Mouse (Mus musculus) heart, adult 11 months (tissue): ENCODE measurements at regions not wholly inside any gene's neighbourhood (a gene's known extent, or its start where the extent isn't known, plus 50 kb on each side); places are given as distances from the start of the nearest gene placed in this dataset.

Experiments used
- DNase-seq: peaks from one replicate; pipeline ENCODE4 v3.0.0; 2022

- DNase-seq: no peak
Observed at GRCm38 (mm10) chr3:155246628-155247027, 153.4 kb downstream of the Lrriq3 start.

DNA sequence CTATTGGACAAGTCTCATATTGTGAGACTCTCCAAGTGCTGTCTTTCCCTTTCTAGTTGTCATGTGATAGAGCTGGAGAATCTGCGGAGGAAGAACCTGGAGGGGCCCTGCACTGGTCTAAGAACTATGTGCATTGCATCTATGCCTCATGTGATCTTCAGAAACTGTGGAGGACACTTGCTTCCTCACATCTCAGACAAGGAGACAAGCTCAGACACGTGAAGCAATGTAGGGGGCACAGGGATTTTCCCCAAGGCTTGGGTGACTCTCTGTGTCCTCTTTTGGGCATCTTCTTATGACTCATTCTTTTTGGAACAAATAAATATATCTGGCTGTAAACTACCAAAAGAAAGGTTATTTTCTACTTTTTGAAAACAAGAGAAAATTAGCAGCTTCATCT lies 153.9 kb downstream of the Lrriq3 start:
- no peak for DNase-seq

DNA sequence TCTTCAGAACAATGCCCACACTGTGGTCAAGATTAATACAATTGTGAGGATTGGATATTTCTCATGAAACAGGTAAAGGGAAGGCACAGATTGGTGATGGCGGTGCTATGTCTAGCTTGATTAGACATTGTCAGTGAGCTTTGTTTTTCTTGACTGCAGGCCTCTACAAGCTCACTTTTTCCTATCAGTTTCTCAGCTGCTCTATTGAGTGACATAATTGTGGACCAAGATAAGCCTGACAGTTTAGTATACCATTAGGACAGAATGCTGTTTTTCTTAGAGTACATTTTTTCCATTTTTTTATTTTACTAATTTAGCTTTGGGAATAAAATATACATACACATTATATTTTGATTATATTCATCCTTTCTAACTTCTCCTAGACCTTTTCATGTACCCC lies 154.7 kb downstream of the Lrriq3 start:
- no peak for DNase-seq

- no peak for DNase-seq
Observed at GRCm38 (mm10) chr3:155250904-155251303, 157.7 kb downstream of the Lrriq3 start.

DNA sequence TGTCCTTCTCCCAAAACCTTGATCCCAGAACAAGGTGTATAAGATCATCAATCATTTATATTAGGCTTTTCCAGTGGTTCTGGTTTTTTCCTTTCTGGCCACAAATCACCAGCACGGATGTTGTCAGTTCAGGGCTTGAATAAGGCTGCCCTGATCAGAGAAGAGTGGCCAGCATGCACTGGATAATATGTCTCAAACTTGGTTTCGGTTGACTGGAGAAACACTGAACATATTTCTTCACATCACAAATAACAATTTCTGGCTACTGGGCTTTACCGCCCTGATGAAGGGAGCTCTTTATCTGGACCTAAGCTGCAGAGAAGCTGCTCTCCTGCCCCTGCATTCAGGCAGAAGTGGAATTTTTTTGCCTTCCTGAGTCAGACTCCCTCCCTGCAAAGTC lies 205.0 kb downstream of the Lrriq3 start:
- no peak for DNase-seq

DNA sequence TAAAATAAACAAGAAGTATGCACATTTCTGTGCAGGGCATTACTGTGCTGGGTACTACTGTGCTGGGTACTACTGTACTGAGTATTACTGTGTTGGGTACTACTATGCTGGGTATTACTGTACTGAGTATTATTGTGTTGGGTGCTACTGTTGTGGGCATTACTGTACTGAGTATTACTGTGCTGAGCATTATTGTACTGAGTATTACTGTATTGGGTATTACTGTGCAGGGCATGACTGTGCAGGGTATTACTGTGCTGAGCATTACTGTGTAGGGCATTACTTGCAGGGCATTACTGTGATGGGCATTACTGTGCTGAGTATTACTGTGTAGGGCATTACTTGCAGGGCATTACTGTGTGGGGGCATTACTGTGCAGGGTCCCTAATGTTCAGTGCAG lies 205.5 kb downstream of the Lrriq3 start:
- DNase-seq: no peak

DNA sequence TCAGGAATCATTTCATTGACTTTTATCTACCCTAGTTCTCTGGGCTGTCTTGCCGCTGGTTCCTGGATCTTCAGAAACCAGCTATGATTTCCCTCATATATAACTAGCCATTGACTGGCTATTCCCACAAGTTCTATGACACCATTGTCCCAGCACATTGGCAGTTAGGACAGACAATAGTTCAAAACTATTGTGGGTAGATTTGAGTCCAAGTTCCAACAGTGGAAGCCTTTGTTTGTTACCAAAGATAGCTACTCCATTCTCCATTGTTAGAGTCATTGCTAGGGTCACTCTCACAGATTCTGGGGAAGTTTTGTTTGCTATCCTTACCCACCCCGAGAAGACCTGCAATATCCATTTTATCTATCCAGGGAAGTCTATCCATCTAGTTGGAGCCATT lies 229.1 kb downstream of the Lrriq3 start:
- DNase-seq: no peak

- DNase-seq: no peak
Observed at GRCm38 (mm10) chr3:155329701-155330100, 236.5 kb downstream of the Lrriq3 start.

- DNase-seq: no peak
Observed at GRCm38 (mm10) chr3:155349185-155349584, 256.0 kb downstream of the Lrriq3 start.

DNA sequence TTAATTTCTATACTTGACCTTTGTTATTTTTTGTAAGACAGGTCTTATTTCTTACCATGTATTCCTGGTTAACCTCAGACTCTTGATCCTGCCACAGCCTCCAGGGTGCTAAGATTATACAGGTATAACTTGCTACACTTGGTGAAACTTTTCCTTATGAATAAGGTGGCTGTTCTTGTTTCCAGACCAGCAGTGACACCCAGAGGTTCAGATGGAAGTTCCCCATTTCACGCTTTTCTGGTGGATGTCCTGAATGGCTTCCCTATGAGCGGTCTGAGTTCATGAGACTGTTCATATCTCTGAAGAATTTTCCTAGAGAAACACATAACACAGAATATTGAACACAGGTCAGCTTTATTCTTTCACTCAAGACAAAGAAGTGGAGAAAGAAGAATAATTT lies 258.4 kb downstream of the Lrriq3 start:
- no peak for DNase-seq

GRCm38 (mm10) chr3:155352277-155352802 lies 259.1 kb downstream of the Lrriq3 start:
- peak; percentile 89 for DNase-seq

- DNase-seq: no peak
Observed at GRCm38 (mm10) chr3:155360399-155360798, 267.2 kb downstream of the Lrriq3 start.

DNA sequence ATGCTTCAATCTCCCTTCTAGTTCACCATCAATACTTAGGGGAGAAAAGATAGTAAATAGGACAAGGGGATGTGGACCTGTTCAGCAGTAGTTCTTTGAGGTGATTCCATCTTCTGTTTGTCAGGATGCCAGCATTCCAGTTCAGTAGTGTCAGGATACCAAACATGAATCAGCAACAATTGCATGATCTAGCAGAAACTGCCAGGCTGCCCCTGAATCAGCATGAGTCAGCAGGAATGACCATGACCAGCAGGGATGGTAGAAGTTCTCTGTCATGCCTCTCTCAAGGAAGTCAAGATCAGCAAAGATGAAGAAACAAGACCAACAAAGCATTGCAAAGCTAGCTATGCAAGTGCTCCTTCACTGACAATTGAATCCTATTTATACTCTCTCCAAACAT lies 277.5 kb downstream of the Lrriq3 start:
- no peak for DNase-seq

DNA sequence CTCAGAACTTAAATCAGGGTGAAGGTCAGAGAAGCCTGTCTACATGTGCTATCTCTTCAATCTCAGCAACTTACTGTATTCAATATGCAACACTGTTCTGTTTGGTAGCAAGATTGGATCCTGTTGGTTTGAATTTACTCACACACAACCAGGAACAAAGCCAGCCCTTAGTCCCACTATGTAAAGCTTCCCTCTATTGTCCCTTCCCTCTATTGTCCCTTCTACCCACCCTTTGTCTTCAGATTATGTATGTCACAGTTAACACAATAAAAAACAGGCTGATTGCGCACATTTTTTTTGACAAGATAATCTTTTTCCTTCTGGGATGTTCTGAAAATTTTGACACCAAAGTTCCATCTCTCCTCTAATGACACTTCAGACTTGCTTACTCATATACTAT lies 280.4 kb downstream of the Lrriq3 start:
- no peak for DNase-seq

- no peak for DNase-seq
Observed at GRCm38 (mm10) chr3:155381910-155382309, 288.7 kb downstream of the Lrriq3 start.

DNA sequence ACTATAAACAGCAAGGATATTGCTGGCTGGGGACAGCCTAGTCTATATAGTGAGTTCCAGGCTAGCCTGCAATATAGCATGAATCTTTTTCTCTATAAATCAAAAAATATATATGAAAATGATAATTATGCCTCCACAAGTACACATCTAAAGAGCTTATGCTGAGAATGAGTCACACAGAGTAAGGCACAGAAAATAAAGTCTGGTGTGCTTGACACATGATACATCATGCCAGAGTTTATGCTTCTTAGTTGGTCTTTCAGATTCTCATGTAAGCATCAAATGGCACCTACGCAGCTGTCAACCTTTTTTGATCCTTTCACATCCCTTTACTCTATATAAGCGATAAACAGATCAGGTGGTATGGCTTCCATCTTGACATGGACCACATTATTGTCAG lies 289.6 kb downstream of the Lrriq3 start:
- DNase-seq: no peak

DNA sequence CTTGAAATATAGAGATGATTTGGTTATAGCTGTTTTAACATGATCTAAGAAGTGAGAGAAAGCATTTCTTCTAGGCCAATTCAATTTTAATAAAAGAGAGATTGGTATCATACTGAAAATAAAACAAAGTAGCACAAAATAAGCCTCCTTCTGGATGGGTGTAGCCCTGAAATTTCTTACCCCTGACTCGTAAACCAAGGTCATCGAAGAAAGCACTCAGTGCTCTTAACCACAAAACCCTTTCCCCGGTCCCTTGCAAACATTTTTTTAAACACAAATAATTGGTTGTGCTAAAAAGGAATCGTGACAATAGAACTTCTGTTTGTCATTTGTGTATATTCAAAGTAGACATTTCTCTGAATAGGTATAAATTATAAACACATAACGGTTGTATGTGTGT lies 297.4 kb downstream of the Lrriq3 start:
- DNase-seq: no peak

GRCm38 (mm10) chr3:155396134-155396533 lies 302.9 kb downstream of the Lrriq3 start:
- no peak for DNase-seq

- no peak for DNase-seq
Observed at GRCm38 (mm10) chr3:155401763-155402162, 308.5 kb downstream of the Lrriq3 start.

DNA sequence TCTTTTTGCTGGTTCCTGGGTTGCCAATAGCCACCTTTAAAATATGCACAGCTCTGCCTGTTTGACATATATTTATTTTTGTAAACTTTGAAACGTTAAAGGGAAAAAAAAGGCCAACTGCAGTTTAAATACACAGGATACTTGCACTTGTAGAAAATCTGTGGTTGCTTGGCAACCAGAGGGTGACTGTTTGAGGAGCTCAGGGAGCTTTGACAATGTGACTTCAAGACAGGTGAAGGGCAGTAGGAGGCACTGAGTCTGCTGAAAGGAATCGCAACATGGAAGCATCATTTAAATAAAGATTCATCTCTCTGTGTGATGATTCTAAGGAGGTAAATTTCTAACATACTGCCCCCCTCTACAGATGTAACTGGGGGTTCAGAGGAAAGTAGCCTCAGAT lies 315.7 kb downstream of the Lrriq3 start:
- DNase-seq: no peak

GRCm38 (mm10) chr3:155409371-155409770 lies 316.1 kb downstream of the Lrriq3 start:
- no peak for DNase-seq

DNA sequence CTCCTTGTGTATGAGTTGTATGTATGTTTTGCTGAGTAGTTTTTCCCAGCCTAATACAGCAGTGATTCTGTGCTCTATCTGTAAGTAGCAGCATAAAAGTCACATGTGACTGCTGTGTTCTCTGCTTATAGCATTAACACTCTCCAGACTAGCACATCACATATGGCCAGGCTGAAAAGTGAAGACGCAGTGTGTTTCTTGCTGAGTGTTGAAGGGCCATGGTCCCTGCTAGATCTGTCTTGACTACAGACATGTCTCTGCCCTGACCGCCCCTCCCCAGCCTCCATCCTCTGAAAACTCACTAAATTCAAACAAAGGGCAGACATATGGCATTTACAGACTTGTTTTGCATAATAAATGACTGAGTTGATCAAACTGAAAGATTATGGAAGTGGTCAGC lies 316.6 kb downstream of the Lrriq3 start:
- no peak for DNase-seq

DNA sequence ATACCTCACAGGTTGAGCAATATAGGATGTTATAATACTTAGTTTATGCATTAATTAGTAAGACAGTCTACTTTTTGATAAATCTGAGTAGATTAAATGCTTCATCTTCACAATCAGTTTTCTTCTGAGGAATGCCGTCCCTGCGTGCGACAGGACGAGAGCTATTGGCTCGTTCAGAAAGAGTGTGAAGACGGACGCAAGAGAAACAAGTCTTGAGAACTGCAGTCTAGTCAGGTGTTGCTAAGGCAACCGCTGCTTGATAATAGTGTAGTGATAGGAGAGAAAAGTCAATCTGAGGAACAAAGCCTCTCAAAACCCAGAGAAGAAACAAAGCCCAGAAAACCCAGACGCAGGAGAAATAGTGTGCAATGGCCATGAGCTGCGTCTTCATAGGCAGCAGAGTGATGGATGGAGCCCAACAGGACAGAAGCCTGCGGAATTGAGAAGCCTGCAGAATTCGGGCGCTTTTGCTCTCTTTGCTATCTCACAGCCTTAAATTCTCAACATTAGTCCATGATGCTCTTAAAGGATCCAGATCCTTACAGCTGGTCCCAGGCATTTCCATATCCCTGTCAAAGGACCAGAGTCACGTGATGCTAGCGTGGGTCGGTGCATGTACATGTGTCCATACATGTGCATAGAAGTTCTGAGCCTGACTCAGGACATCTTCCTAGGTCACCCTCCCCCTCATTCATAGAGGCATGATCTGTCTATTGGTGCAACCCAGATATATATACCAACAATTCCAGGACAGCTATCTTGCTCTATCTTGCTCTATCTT lies 366.7 kb downstream of the Lrriq3 start:
- DNase-seq: peak; percentile 54

DNA sequence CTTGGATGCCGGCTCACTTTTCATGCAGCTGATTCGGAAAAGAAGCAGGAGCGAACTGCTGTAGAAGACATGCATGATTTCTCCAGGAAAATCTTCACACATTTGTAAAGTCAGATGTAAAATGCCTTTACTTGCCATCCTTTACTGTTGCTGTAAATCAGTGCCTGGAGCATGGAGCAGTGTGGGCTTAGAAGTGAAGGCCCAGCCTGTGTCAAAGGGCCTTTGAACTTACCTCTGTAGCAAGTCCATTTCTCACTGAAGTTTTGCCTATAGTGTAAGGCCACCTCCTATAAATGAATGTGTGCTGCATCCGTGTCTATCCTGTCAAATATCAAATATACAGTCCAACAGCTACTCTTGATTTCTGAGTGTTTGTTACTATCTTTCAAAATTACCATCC lies 368.9 kb downstream of the Lrriq3 start:
- DNase-seq: no peak

DNA sequence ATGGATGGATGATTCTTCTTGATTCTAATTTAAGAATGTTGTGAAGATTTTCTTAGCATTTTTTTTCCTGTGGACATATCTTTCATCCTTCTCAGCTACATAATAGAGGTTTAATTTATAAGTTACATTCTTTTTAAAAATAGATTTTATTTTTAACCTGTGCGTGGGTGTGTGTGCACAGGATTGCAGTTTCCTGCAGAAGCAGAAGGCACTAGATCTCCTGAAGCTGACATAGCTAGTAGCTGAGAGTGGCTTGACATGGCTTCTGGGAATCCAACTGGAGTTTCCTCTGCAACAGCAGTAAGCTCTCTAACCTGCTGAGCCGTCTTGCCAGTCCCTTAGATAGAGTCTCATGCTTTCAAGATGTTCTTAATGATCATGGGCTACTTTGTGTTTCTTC lies 377.5 kb downstream of the Lrriq3 start:
- no peak for DNase-seq
